Mouse (Mus musculus): Measurements from ENCODE around the gene Sugct. TPM values are rescaled to one million over a fixed set of nuclear protein-coding genes. Genes with fewer than 3 reads are reported as not detected.
"Not testable (repeated sequence)": the region's sequence is repeated elsewhere in the genome, so short reads cannot be mapped to it uniquely, and the experiment has no call there.

Gene Sugct
- polyA plus RNA-seq, 2 experiments: 2.4 to 3.6 TPM

DNA sequence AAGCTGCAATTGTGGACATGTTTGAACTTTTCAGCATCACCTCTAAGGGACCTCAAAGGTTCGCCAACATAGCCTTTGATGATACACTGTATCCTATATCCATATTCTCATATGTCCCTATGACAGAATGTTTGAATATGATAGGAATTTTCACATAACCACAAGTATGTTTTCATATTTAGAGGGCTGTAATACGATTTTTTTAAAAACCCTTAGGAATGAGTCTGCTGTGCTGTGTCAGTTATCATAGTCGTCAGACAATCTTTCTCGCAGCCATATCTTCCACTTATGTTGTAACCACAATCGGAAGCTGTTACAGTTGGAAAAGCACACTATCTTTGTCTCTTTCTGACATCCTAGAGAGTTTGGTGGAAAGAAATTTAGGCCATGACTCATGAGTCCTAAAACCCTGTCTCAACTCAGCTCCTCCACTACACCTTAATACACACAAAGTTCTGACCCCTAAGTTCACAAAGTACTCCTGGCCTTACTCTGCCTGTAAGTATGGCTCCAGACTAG is 201.2 kb downstream of the Sugct start:
- no peak for ATAC-seq (ENCODE audit: low FRiP score, low read depth)
- Histone ChIP-seq H3K27me3 (ENCODE audit: control insufficient read depth, insufficient read depth, low read length) (no peaks in the 10 kb centered on the region), H3K4me3 (replicated peaks; ENCODE audit: low read length) (no peak overlapping the region), H3K4me2 (replicated peaks; ENCODE audit: low read depth, low read length, severe bottlenecking) (no peak overlapping the region), H3K27ac (replicated peaks; ENCODE audit: low read depth, low read length) (no peak overlapping the region), H3K9ac (ENCODE audit: low read depth, low read length, severe bottlenecking) (no peak overlapping the region), H3K9me3 (ENCODE audit: control insufficient read depth, low read length) (no peaks in the 10 kb centered on the region), H3K4me1 (ENCODE audit: control insufficient read depth, insufficient read depth, low read length) (no peaks in the 10 kb centered on the region), H3K36me3 (ENCODE audit: control insufficient read depth, insufficient read depth, low read length) (no peaks in the 10 kb centered on the region)
- TF ChIP-seq POLR2A (IDR thresholded peaks at IDR 0.05; ENCODE audit: borderline replicate concordance, extremely low read depth, insufficient read depth, insufficient read length): no peak
- DNase-seq (ENCODE audit: low spot score): no peak
- WGBS: 82% methylated on average over 5 of the region's 5 CpGs

GRCm38 (mm10) chr13:17457981-17458380 is 237.4 kb downstream of the Sugct start:
- DNase-seq (ENCODE audit: low spot score); H3K36me3 ChIP-seq (ENCODE audit: control insufficient read depth, insufficient read depth, low read length); H3K4me2 ChIP-seq (replicated peaks; ENCODE audit: low read depth, low read length, severe bottlenecking); H3K9me3 ChIP-seq (ENCODE audit: control insufficient read depth, low read length); H3K27ac ChIP-seq (replicated peaks; ENCODE audit: low read depth, low read length); H3K27me3 ChIP-seq (ENCODE audit: control insufficient read depth, insufficient read depth, low read length); ATAC-seq (ENCODE audit: low FRiP score, low read depth); H3K4me1 ChIP-seq (ENCODE audit: control insufficient read depth, insufficient read depth, low read length); H3K4me3 ChIP-seq (replicated peaks; ENCODE audit: low read length); H3K9ac ChIP-seq (ENCODE audit: low read depth, low read length, severe bottlenecking): not testable (repeated sequence)
- 42% methylated on average over 1 of the region's 1 CpGs for WGBS

- ATAC-seq (ENCODE audit: low FRiP score, low read depth) (no peak), DNase-seq (ENCODE audit: low spot score) (peak; percentile 84)
- H3K27me3 ChIP-seq (ENCODE audit: control insufficient read depth, insufficient read depth, low read length): no peaks in the 10 kb centered on the region
- no peak overlapping the region for H3K4me3 ChIP-seq (replicated peaks; ENCODE audit: low read length)
- H3K4me1 ChIP-seq (ENCODE audit: control insufficient read depth, insufficient read depth, low read length): no peaks in the 10 kb centered on the region
- H3K4me2 ChIP-seq (replicated peaks; ENCODE audit: low read depth, low read length, severe bottlenecking): no peak overlapping the region
- no peaks in the 10 kb centered on the region for H3K36me3 ChIP-seq (ENCODE audit: control insufficient read depth, insufficient read depth, low read length)
- H3K27ac ChIP-seq (replicated peaks; ENCODE audit: low read depth, low read length): no peak overlapping the region
- no peak overlapping the region for H3K9ac ChIP-seq (ENCODE audit: low read depth, low read length, severe bottlenecking)
- TF ChIP-seq POLR2A (IDR thresholded peaks at IDR 0.05; ENCODE audit: borderline replicate concordance, extremely low read depth, insufficient read depth, insufficient read length): no peak
- no peaks in the 10 kb centered on the region for H3K9me3 ChIP-seq (ENCODE audit: control insufficient read depth, low read length)
- 39% methylated on average over 7 of the region's 7 CpGs for WGBS
Measured at GRCm38 (mm10) chr13:17432139-17432916, 263.0 kb downstream of the Sugct start.

- Histone ChIP-seq H3K27me3 (ENCODE audit: control insufficient read depth, insufficient read depth, low read length) (no peaks in the 10 kb centered on the region), H3K4me1 (ENCODE audit: control insufficient read depth, insufficient read depth, low read length) (no peaks in the 10 kb centered on the region), H3K27ac (replicated peaks; ENCODE audit: low read depth, low read length) (no peak overlapping the region), H3K4me3 (replicated peaks; ENCODE audit: low read length) (no peak overlapping the region), H3K9ac (ENCODE audit: low read depth, low read length, severe bottlenecking) (no peak overlapping the region), H3K9me3 (ENCODE audit: control insufficient read depth, low read length) (0 out of 2 replicates have a peak, but pooled peaks cover 3% of the 10 kb centered on the region), H3K4me2 (replicated peaks; ENCODE audit: low read depth, low read length, severe bottlenecking) (no peak overlapping the region), H3K36me3 (ENCODE audit: control insufficient read depth, insufficient read depth, low read length) (no peaks in the 10 kb centered on the region)
- ATAC-seq (ENCODE audit: low FRiP score, low read depth) (no peak), DNase-seq (ENCODE audit: low spot score) (no peak)
- 86% methylated on average over 6 of the region's 6 CpGs for WGBS
- no peak for TF ChIP-seq POLR2A (IDR thresholded peaks at IDR 0.05; ENCODE audit: borderline replicate concordance, extremely low read depth, insufficient read depth, insufficient read length)
Measured at GRCm38 (mm10) chr13:17421875-17422274, 273.5 kb downstream of the Sugct start.

GRCm38 (mm10) chr13:17420557-17420956 is 274.8 kb downstream of the Sugct start:
- no peak for DNase-seq (ENCODE audit: low spot score)
- ATAC-seq (ENCODE audit: low FRiP score, low read depth): no peak
- Histone ChIP-seq H3K4me2 (replicated peaks; ENCODE audit: low read depth, low read length, severe bottlenecking) (no peak overlapping the region), H3K36me3 (ENCODE audit: control insufficient read depth, insufficient read depth, low read length) (no peaks in the 10 kb centered on the region), H3K4me3 (replicated peaks; ENCODE audit: low read length) (no peak overlapping the region), H3K9ac (ENCODE audit: low read depth, low read length, severe bottlenecking) (no peak overlapping the region), H3K9me3 (ENCODE audit: control insufficient read depth, low read length) (0 out of 2 replicates have a peak, but pooled peaks cover 3% of the 10 kb centered on the region), H3K27me3 (ENCODE audit: control insufficient read depth, insufficient read depth, low read length) (no peaks in the 10 kb centered on the region), H3K27ac (replicated peaks; ENCODE audit: low read depth, low read length) (no peak overlapping the region), H3K4me1 (ENCODE audit: control insufficient read depth, insufficient read depth, low read length) (no peaks in the 10 kb centered on the region)
- 86% methylated on average over 1 of the region's 1 CpGs for WGBS
- TF ChIP-seq POLR2A (IDR thresholded peaks at IDR 0.05; ENCODE audit: borderline replicate concordance, extremely low read depth, insufficient read depth, insufficient read length): no peak
